Mouse (Mus musculus) lung, embryonic 14.5 days (tissue): Measurements from ENCODE around the gene Mpped2. TPM values are rescaled to one million over a fixed set of nuclear protein-coding genes. Genes with fewer than 3 reads are reported as not detected.

ENCODE experiments used
- ATAC-seq: fragments of 200-750 bp; cut with Nextera tagmentation; 2 replicates; pipeline ENCODE4 v1.8.0; 2017; ENCODE audit warnings: mild to moderate bottlenecking, moderate TSS enrichment, moderate library complexity; ENCODE audit not compliant: insufficient read depth
- DNase-seq: peaks from one replicate; pipeline ENCODE4 v3.0.0-alpha.2; 2015
- H3K27ac ChIP-seq: fragments of 300-500 bp; sonication (generic); 2 replicates; pipeline ENCODE4 v1.5.1; 2014; ENCODE audit warnings: low read depth, mild to moderate bottlenecking, moderate library complexity
- H3K27me3 ChIP-seq: fragments of 300-500 bp; sonication (generic); 2 replicates; pipeline ENCODE4 v1.6.1; 2014; ENCODE audit warnings: low read length, control low read depth; ENCODE audit not compliant: insufficient read depth
- H3K36me3 ChIP-seq: fragments of 300-500 bp; sonication (generic); 2 replicates; pipeline ENCODE4 v1.6.1; 2014; ENCODE audit warnings: control low read depth; ENCODE audit not compliant: insufficient read depth
- H3K4me1 ChIP-seq: fragments of 300-500 bp; sonication (generic); 2 replicates; pipeline ENCODE4 v1.6.1; 2014; ENCODE audit warnings: antibody characterized with exemption, control low read depth; ENCODE audit not compliant: insufficient read depth
- H3K4me2 ChIP-seq: fragments of 300-500 bp; sonication (generic); 2 replicates; pipeline ENCODE4 v1.6.1; 2014; ENCODE audit warnings: mild to moderate bottlenecking
- H3K4me3 ChIP-seq: fragments of 300-500 bp; sonication (generic); 2 replicates; pipeline ENCODE4 v1.5.1; 2014; ENCODE audit warnings: low read depth, low read length
- H3K9ac ChIP-seq: fragments of 300-500 bp; sonication (generic); 2 replicates; pipeline ENCODE4 v1.6.1; 2014
- H3K9me3 ChIP-seq: fragments of 300-500 bp; sonication (generic); 2 replicates; pipeline ENCODE4 v1.6.1; 2016; ENCODE audit warnings: low read depth, low read length, control low read depth
- CTCF ChIP-seq: IDR thresholded peaks from 2 replicates; pipeline ENCODE4 v1.5.1; 2016; ENCODE audit warnings: antibody characterized with exemption, low read depth
- WGBS: fragments of 180-500 bp; shearing (Covaris S2); extraction: QIAGEN DNeasy Blood & Tissue Kit; methylation state at CpG from one replicate; pipeline ENCODE4 v1.1.7; 2014; 5-methylcytosine and 5-hydroxymethylcytosine counted together
- polyA plus RNA-seq: library from polyadenylated mRNA; unstranded; fragments of >200 nt; fragmentation: Nextera tagmentation; extraction: Ambion mirVana; gene quantifications from 2 replicates; pipeline ENCODE4 v1.2.1, GENCODE M21; 2014

The Mpped2 gene
- polyA plus RNA-seq, 1 experiment from 2014 or later = 33.3 TPM

DNA sequence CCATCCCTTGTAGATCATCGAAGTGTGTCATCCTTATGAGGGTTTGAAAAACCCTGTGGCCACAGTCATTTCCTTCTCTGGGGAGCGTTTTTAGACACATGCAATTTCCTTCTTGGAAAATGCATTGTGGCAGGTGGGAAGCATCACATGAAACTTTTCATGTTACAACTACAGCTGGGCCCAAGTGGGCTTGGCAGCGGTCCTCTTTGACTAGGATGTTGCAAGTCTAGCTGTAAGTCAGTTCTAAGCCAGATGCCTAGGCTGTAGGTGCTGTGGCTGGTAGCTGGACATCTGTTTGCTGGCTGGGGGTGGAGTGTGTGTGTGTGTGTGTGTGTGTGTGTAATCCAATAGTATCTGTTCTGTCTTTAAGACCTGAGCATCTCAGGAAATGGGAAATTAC is 26.4 kb downstream of the Mpped2 start:
- 81% methylated on average over 3 of the region's 3 CpGs for WGBS
- Histone ChIP-seq H3K4me2 (no peak overlapping the region), H3K4me1 (no peaks in the 10 kb centered on the region), H3K36me3 (no peaks in the 10 kb centered on the region), H3K9ac (no peak overlapping the region), H3K4me3 (no peak overlapping the region), H3K27ac (no peak overlapping the region), H3K27me3 (no peaks in the 10 kb centered on the region), H3K9me3 (no peaks in the 10 kb centered on the region)
- ATAC-seq = peak; percentile 68; the same call in 1 of the 2 replicates
- peak; percentile 70 for DNase-seq
- TF ChIP-seq CTCF = no peak

DNA sequence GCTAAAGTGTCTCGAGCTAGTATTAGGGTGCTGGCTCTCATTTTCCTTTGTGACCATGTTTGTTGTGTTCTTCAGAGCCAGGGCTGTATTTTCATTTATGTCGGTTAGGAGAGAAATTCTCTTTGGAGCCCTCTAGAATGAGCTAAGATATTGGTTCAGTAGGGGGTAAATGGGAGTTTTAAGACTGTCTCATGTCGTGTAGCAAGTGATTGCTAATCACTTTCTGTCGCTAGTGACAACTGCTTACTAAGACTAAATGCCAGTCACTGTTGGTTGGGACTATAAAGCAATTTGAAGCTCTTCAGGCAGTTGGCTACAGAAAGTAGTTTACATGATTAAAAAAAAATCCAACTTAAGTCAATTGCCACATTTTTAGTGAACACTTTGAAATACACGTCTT is 27.6 kb downstream of the Mpped2 start:
- Histone ChIP-seq H3K9me3 (no peaks in the 10 kb centered on the region), H3K27ac (no peak overlapping the region), H3K9ac (no peak overlapping the region), H3K27me3 (no peaks in the 10 kb centered on the region), H3K4me3 (no peak overlapping the region), H3K4me2 (no peak overlapping the region), H3K36me3 (no peaks in the 10 kb centered on the region), H3K4me1 (no peaks in the 10 kb centered on the region)
- ATAC-seq (no peak), DNase-seq (no peak)
- no peak for TF ChIP-seq CTCF
- 62% methylated on average over 5 of the region's 5 CpGs for WGBS

DNA sequence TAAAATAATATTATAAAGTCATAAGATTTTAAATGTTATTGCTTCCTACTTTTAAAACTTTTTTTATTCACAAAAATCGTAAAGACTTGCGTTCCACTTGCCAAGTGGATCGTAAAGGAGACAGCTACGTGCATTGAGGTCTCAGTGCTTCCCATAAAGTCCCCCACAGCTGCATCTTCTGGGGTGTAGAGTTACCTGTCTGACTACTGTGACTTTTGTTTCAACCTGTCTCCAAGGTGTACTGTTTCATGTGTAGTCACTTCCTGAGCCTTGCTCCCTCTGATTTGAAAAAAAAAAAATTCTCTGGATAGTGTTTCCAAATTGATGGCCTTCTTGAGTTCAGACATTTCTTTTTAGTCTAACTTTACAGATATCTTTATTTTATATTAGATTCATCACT is 29.0 kb downstream of the Mpped2 start:
- DNase-seq = no peak
- Histone ChIP-seq H3K27me3 (no peaks in the 10 kb centered on the region), H3K4me2 (no peak overlapping the region), H3K36me3 (no peaks in the 10 kb centered on the region), H3K27ac (no peak overlapping the region), H3K4me3 (no peak overlapping the region), H3K4me1 (no peaks in the 10 kb centered on the region), H3K9ac (no peak overlapping the region), H3K9me3 (no peaks in the 10 kb centered on the region)
- no peak for ATAC-seq
- no peak for TF ChIP-seq CTCF
- WGBS = 78% methylated on average over 4 of the region's 4 CpGs

DNA sequence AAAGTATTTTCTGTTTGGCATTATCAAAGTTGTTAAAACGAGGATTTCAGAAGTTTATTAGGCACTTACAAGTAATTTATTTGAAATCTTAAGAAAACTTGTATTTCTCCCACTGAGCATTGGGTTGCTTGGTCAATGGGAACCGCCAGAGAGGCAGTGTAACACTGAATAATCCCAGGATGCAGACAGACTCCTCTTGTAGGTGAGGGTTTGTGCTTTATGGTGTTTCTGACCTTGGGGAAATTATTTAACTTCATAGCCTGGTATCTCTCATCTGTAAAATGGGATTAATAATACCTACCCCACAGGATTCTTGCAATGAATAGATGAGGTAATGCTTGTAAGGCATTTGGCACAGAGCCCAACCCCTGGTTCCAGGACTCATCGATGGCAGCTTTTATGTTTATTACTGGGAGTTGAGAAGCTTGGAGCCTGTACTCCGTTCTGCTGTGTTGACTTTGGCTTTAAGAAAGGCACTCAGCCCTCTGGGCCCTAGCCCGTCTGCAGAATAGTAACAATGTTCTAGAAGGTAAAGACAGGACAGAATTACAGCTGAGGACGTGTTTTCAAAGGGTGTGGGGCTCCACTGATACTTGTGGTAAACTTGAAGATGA is 37.0 kb downstream of the Mpped2 start:
- WGBS = 40% methylated on average over 6 of the region's 6 CpGs
- Histone ChIP-seq H3K27me3 (no peaks in the 10 kb centered on the region), H3K9ac (no peak overlapping the region), H3K4me3 (no peak overlapping the region), H3K36me3 (no peaks in the 10 kb centered on the region), H3K27ac (no peak overlapping the region), H3K9me3 (no peaks in the 10 kb centered on the region), H3K4me1 (peaks cover 20% of the 10 kb centered on the region), H3K4me2 (no peak overlapping the region)
- TF ChIP-seq CTCF = no peak
- ATAC-seq = peak; percentile 47; the same call in 1 of the 2 replicates
- DNase-seq = peak; percentile 60

DNA sequence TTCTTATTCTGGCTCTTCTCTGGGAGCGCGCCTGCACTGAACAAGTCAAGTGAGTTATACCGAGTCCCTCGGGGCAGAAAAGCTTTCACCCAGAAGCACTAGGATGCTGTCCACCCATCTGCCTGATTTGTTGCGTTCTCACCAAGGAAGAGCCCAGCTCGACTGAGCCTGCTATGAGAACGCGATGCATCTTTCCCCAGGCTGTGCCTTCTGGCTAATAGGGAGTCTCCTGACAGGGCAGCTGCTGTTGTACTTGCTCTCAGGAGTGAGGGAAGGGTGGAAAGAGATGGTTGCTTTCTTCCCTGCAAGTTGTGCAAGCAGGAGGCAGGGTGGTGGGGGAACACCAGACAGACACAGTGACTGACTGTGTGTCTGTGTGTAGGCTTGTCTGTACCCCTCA is 37.5 kb downstream of the Mpped2 start:
- H3K27ac ChIP-seq = no peak overlapping the region
- no peak overlapping the region for H3K4me2 ChIP-seq
- no peaks in the 10 kb centered on the region for H3K27me3 ChIP-seq
- no peak overlapping the region for H3K4me3 ChIP-seq
- peaks cover 20% of the 10 kb centered on the region for H3K4me1 ChIP-seq
- H3K9ac ChIP-seq = no peak overlapping the region
- 70% methylated on average over 8 of the region's 8 CpGs for WGBS
- H3K9me3 ChIP-seq = no peaks in the 10 kb centered on the region
- no peak for DNase-seq
- 0 out of 2 replicates have a peak, but pooled peaks have one; percentile 9 for ATAC-seq
- TF ChIP-seq CTCF = no peak
- H3K36me3 ChIP-seq = no peaks in the 10 kb centered on the region

DNA sequence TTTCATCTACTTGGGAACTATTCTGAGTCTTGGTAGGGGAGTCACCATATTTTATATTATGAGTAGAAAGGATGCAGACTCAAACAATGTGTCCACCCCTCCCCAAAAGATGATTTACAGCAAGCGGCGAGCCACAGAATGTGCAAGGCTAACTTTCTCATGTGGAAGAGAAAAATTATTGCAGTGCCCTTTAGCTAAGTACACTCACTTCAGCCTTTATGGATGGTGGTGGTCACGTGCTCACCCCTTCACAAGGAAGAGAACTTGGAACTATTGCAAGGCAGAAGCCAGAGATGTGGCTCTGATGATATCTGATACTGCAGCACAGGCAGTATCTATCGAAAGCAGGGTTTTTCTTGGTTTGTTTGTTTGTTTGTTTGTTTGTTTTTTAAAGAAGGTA is 38.4 kb downstream of the Mpped2 start:
- no peak for TF ChIP-seq CTCF

DNA sequence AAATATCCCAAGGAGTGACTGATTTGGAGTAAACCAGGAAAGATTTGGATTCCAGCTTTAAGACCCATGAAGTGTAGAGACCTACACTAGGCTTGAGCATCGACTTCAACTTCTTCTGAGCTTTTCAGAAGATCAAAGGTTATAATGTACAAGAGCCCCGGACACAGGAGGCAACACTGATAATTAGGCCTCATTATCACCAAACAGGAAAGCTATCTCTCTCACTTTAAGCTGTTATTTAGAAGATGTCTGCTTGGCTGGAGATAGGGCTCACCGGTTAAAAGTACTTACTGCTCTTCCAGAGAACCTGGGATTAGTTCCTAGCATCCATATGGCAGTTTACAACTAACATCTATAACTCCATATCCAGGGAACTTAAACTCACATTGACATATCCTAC is 39.1 kb downstream of the Mpped2 start:
- H3K4me3 ChIP-seq = no peak overlapping the region
- 47% methylated on average over 3 of the region's 3 CpGs for WGBS
- no peaks in the 10 kb centered on the region for H3K36me3 ChIP-seq
- H3K27ac ChIP-seq = no peak overlapping the region
- no peak for DNase-seq
- no peak overlapping the region for H3K4me2 ChIP-seq
- TF ChIP-seq CTCF = no peak
- H3K27me3 ChIP-seq = no peaks in the 10 kb centered on the region
- H3K4me1 ChIP-seq = peaks cover 20% of the 10 kb centered on the region
- no peak overlapping the region for H3K9ac ChIP-seq
- no peak for ATAC-seq
- no peaks in the 10 kb centered on the region for H3K9me3 ChIP-seq

More for the DNA sequence above, 38.4 kb downstream of the Mpped2 start:
- H3K4me1 ChIP-seq = peaks cover 20% of the 10 kb centered on the region
- no peak overlapping the region for H3K9ac ChIP-seq
- ATAC-seq = no peak
- no peaks in the 10 kb centered on the region for H3K27me3 ChIP-seq
- 81% methylated on average over 4 of the region's 4 CpGs for WGBS
- H3K27ac ChIP-seq = no peak overlapping the region
- H3K4me2 ChIP-seq = no peak overlapping the region
- no peak for DNase-seq
- no peaks in the 10 kb centered on the region for H3K36me3 ChIP-seq
- H3K9me3 ChIP-seq = no peaks in the 10 kb centered on the region
- H3K4me3 ChIP-seq = no peak overlapping the region
